Mouse (Mus musculus): ENCODE data around the gene Clk2.

Gene Clk2

GRCm38 (mm10) chr3:89190436-89190835 is 25.8 kb downstream of the Clk2 start:
- WGBS: 80% methylated on average over 8 of the region's 8 CpGs

GRCm38 (mm10) chr3:89193351-89193750 is 28.8 kb downstream of the Clk2 start:
- 76% methylated on average over 1 of the region's 1 CpGs for WGBS

GRCm38 (mm10) chr3:89193853-89194252 is 29.3 kb downstream of the Clk2 start:
- 96% methylated on average over 2 of the region's 2 CpGs for WGBS

- 4% methylated on average over 33 of the region's 33 CpGs for WGBS
These were observed 31.6 kb downstream of the Clk2 start for GRCm38 (mm10) chr3:89195979-89196877.

- 75% methylated on average over 3 of the region's 3 CpGs for whole genome bisulfite sequencing
These were observed 35.2 kb downstream of the Clk2 start for GRCm38 (mm10) chr3:89199839-89200238.

GRCm38 (mm10) chr3:89202253-89203141 is 37.9 kb downstream of the Clk2 start, which contains the start of gene Gba:
Gba (plus strand) TSS chr3:89202928.
- 18% methylated on average over 13 of the region's 13 CpGs for WGBS

- 17% methylated on average over 5 of the region's 5 CpGs for WGBS
These were observed 38.5 kb downstream of the Clk2 start for GRCm38 (mm10) chr3:89203142-89203514.

GRCm38 (mm10) chr3:89206079-89206478 is 41.5 kb downstream of the Clk2 start:
- 90% methylated on average over 7 of the region's 7 CpGs for WGBS

GRCm38 (mm10) chr3:89206695-89207094 is 42.1 kb downstream of the Clk2 start:
- WGBS: 92% methylated on average over 2 of the region's 2 CpGs

- 91% methylated on average over 13 of the region's 13 CpGs for WGBS
These were observed 43.6 kb downstream of the Clk2 start for GRCm38 (mm10) chr3:89208075-89208657.

GRCm38 (mm10) chr3:89208736-89209135 is 44.1 kb downstream of the Clk2 start:
- 87% methylated on average over 6 of the region's 6 CpGs for WGBS

GRCm38 (mm10) chr3:89209731-89210130 is 45.1 kb downstream of the Clk2 start:
- WGBS: 83% methylated on average over 7 of the region's 7 CpGs

- WGBS: 62% methylated on average over 13 of the region's 13 CpGs
These were observed 45.6 kb downstream of the Clk2 start for GRCm38 (mm10) chr3:89210162-89210561.

GRCm38 (mm10) chr3:89210731-89211130 is 46.1 kb downstream of the Clk2 start:
- 28% methylated on average over 7 of the region's 7 CpGs for WGBS

GRCm38 (mm10) chr3:89213803-89214530 is 49.4 kb downstream of the Clk2 start:
- under 1% methylated on average over 69 of the region's 69 CpGs for WGBS

- WGBS: 3% methylated on average over 19 of the region's 19 CpGs
These were observed 50.3 kb downstream of the Clk2 start, which contains the start of gene Thbs3 for GRCm38 (mm10) chr3:89214681-89215411. Thbs3 (plus strand) TSS chr3:89215180.

GRCm38 (mm10) chr3:89215853-89216252 is 51.3 kb downstream of the Clk2 start:
- WGBS: 1% methylated on average over 6 of the region's 6 CpGs

GRCm38 (mm10) chr3:89216407-89216806 is 51.8 kb downstream of the Clk2 start:
- WGBS: 67% methylated on average over 7 of the region's 7 CpGs

GRCm38 (mm10) chr3:89218271-89218670 is 53.7 kb downstream of the Clk2 start:
- WGBS: 60% methylated on average over 1 of the region's 1 CpGs

GRCm38 (mm10) chr3:89219546-89219945 is 55.0 kb downstream of the Clk2 start:
- WGBS: 58% methylated on average over 8 of the region's 8 CpGs

GRCm38 (mm10) chr3:89221167-89221566 is 56.6 kb downstream of the Clk2 start:
- WGBS: 57% methylated on average over 5 of the region's 5 CpGs
